Mouse (Mus musculus): Measurements from ENCODE around the gene Ifne.
"Not testable (repeated sequence)": the region's sequence is repeated elsewhere in the genome, so short reads cannot be mapped to it uniquely, and the experiment has no call there.

Gene Ifne

DNA sequence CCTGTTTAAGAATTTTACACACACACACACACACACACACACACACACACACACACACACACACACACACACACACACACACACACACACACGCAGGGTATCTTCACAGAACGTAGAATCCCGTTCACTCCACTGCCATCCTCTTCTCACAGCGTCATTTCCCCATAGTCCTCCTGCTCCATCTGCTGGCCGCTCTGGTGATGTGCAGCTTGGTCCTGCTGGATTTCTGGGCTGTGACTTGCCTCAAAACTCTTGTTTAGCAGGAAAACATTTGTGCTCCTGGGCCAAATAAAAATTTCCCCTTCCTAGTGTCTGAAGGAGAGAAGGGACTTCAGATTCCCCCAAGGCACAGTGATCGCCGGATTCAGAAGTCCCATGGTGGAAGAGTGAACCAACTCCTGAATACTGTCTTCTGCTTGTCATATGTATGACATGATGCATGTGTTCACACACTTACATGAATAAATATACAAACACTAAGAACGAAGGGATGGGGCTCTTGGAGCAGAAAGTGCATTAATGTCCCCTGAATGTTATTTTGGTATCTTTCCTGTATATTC is 12.6 kb downstream of the Ifne start:
- peak; percentile 96 for DNase-seq

- DNase-seq: peak; percentile 71
Observed at GRCm38 (mm10) chr4:88865011-88865569, 14.9 kb downstream of the Ifne start.

GRCm38 (mm10) chr4:88864599-88864998 is 15.4 kb downstream of the Ifne start:
- DNase-seq: peak; percentile 88

DNA sequence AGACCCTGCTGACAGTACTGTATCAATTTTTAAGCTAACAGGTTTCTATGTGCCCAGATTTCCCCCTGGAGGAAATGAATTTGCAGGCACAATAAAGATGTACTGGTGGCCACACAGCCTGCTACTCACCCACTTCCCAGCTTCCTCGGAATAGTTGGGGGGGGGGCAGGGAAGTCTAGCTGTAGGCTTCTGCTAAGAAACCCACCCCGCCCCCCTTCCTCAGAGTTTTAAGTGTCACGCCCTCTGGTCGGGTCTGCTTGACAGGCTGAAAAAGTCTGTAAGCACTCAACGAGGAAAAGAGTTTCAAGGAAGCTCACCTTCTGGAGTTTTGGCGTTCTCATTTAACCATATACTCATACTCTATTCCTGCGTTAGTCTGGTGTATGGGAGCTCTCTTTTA is 16.7 kb downstream of the Ifne start:
- no peak for DNase-seq

GRCm38 (mm10) chr4:88859214-88859613 is 20.8 kb downstream of the Ifne start:
- DNase-seq: no peak

DNA sequence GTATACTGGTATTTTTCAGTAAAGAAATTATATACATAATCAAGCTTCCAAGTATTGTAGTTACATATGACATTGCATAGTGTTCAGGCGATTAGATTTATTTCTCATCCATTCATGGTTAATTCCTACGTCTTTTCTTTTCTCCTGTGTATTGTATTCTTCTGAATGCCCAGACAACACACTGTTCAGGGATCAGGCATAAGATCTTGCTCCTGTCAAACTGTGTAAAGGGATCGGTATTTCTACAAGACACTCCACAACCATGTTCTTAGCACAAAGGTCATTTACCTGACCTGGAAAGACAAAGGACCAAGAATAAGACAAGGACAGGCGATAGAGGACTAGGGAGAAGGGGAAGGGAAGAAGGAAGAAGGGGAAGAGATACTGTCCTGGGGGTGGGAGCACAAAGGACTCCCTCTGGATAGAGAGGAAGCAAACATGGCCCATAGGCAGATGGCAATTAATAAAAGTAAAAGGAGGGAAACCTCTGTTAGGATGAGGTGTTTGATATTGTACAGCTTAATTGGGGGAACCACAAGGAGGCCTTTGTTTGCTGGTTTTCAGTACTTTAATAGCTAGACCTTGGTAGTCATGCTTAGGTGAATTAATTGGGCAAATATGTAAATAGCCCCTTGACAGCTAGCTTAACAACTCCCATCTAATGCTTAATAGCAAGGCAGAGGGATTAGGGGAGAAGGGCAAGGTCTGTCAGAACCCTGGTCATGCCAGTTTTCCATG is 28.8 kb downstream of the Ifne start:
- no peak for DNase-seq

DNA sequence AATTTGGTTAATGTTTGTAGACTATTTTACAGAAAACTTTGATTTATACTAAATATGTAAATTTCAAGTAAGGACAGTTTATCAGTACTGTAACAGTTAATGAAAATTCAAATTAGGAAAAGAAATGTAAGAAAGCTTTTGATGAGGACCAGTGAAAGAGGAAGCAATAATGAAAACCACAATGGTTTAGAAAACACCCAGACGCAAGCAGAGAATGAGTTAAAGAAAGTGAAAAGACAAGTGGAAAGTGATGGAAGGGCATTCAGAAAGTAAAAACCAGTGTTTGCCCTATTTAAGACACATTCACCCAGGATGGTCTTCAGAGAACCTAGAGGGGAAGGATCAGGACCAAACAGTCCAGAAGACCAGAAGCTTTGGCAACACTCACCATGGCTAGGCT is 30.3 kb downstream of the Ifne start, which contains the start of gene Ifna1:
Gene Ifna1 (plus strand): TSS at position 390 of the 400 bp plus-strand sequence.
- no peak for DNase-seq

GRCm38 (mm10) chr4:88845334-88845733 is 34.7 kb downstream of the Ifne start:
- no peak for DNase-seq

GRCm38 (mm10) chr4:88841438-88841911 is 38.5 kb downstream of the Ifne start, which contains the start of gene Ifna4:
Ifna4 (plus strand) TSS chr4:88841861.
- no peak for DNase-seq

- DNase-seq: no peak
Observed at GRCm38 (mm10) chr4:88840058-88840457, 39.9 kb downstream of the Ifne start.

GRCm38 (mm10) chr4:88838828-88839227 is 41.2 kb downstream of the Ifne start:
- no peak for DNase-seq

GRCm38 (mm10) chr4:88835225-88835624 is 44.8 kb downstream of the Ifne start, which contains the start of gene Ifna5:
Ifna5 (plus strand) TSS chr4:88835525.
- not testable (repeated sequence) for DNase-seq

DNA sequence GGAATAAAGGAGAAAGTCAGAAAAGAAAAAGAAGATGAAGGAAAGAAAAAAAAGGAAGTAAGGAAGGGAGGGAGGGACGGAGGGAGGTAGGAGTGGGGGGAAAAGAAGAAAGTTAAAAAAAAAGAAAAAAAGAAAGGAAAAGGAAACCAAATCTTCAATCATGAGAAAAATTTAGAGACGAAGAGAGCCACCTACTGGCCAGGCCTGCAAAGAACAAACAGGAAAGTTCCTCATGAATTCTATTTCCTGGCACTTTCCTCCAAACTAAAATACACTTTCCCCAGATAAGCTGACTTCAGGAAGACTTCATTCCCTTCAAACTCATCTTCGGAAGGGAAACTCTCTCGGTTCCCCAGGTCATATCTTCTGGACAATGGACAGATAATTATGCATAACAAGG is 49.5 kb downstream of the Ifne start:
- DNase-seq: no peak
